Mouse (Mus musculus): ENCODE measurements at regions not wholly inside any gene's neighbourhood (a gene's known extent, or its start where the extent isn't known, plus 50 kb on each side); places are given as distances from the start of the nearest gene placed in this dataset.

DNA sequence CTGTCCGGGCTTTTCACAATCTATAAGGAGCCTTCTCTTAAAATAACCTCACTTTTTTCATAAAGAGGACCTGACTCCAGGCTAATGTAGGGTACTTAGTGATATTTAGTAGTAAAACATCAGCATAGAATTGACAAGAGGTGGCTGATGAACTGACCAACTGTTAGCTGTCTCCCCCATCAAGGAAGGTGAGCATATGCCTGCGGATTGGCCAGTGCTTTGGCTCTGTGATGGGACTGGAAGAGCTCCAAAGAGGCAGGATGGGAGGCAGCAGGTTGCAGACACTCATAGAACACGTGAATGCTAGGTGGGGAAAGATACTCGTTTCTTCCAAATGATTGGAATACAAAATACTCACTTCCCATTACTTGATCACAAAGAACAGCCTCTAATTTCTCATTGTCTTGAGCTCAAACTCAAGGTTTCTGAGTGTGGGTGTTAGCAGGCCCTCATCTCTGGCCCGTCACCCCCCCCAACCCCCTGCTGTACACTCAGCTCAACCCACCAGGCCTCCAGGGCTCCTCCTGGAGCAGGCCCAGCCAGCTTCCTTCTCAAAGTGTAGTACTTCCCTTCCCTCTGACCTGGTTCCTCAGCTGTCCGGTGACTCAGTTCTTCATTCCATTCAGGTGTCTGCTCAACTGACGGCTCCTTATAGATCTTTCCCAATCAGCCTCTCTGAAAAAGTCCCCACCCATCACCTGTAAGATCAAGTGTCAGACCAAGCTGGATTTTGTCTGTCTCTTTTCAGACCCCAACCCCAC is 160.2 kb upstream of the Rbms1 start:
- ATAC-seq (replicated peaks; ENCODE audit: low FRiP score, low TSS enrichment, poor library complexity, severe bottlenecking), result no peak

DNA sequence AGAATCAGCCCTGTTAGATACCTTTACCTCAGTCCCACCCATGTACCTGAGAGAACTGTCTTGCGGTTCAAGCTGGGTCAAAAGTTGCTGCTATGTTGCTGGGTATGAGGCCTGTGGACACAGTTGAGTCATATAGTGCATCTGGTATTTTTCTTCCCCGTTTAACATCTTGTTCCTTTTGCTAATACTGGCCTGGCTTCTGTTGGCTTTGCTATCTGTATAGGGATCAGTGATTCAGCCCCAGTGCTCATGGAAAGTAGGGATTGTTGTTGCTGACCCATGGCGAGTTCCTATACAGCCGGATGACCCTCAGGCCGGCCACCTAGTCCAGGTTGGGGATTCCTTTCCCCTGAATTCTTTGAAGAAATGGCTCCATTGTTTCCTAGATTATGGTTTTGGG is 158.3 kb upstream of the Rbms1 start:
- no peak for ATAC-seq (replicated peaks; ENCODE audit: low FRiP score, low TSS enrichment, poor library complexity, severe bottlenecking)

DNA sequence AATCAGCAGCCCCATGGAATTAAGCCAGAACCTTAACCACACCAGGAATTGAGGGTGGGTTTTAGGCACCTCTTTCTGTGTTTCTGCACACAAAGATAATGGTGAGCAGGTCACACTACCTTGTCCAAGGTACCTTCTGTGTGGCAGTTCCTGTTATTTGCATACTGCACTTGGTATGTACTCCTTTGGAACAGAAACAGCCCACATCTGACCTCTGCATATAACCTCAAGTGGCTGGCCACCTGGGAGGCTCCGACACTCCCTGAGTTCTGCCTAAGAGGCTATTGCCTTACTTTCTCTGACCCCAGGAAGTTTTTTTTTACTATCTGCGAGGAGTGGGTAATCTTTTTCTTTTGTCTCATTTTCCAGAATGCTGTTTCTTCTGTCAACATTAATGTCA is 151.6 kb upstream of the Rbms1 start:
- ATAC-seq (replicated peaks; ENCODE audit: low FRiP score, low TSS enrichment, poor library complexity, severe bottlenecking), result no peak

DNA sequence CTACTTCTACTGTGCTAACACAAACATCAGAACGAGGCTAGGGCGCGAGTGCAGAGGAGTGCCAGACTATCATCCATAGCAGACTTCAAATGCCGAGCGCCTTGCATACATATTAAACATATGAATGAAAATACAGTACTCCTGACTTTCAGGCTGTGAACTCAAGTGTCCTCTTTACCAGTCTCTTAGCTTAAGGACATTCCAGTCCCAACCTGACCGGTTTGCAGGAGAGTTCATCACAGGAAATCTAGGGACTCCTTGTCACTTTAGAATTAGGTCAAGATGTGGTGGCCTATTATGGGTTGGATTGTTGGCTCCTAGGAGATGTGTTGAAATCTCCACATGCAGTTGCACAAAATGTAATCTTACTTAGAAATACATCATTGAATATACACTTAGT is 150.9 kb upstream of the Rbms1 start:
- ATAC-seq (replicated peaks; ENCODE audit: low FRiP score, low TSS enrichment, poor library complexity, severe bottlenecking), result no peak

DNA sequence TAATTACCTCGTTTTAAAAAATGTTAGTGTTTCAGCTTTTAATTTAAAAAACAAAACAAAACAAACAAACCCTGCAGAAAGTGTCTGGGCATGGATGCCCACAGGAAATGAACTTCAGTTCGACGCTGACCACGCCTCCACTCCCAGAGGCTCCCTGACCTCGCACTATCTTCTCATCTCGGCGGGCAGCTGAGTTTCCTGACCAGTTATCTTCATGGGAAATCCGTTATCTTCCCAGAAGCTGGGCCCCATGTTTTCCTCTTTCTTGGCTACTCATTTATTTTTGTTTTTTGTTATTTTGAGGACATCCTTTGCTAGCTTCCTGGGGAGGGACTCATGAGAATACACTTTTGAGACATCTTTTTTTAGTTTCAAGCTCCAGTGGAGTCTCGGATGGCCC is 147.6 kb upstream of the Rbms1 start:
- ATAC-seq (replicated peaks; ENCODE audit: low FRiP score, low TSS enrichment, poor library complexity, severe bottlenecking), result no peak

DNA sequence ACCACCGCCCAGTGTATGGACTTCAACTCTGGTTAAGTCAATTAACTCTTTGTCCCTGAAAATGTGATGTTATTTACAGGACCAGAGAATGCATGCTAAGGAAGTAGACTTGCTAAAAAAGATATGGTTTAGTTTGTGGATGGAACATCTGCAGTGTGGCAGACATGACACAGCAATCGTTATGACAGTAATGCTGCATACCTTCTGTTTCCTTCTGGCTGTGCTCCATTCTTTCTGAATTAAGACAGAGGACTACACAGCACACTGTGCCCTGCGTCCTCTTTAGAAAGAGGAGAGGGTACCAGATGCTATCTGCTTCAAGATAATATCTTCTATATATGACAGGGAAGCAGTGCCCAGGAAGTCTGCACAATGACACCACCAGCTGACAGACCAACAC is 146.6 kb upstream of the Rbms1 start:
- ATAC-seq (replicated peaks; ENCODE audit: low FRiP score, low TSS enrichment, poor library complexity, severe bottlenecking), result no peak

DNA sequence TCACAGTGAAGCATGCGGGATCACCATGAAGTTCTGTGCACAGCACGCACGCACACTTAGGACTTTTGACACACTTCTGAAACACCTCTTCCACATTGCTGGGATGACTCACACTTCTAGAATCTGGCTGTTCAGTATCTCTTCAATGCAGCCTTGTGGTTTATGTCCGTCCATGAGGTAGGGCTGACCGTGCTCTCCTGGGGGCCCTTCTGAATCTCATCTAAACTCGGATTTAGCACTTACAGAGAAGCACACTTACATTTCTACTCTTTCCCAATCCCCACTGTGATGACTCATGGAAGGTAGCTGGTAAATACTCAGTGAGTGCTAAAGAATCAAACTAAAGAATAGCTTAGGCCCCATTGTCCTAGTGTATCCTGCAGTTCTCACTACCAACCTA is 142.2 kb upstream of the Rbms1 start:
- ATAC-seq (replicated peaks; ENCODE audit: low FRiP score, low TSS enrichment, poor library complexity, severe bottlenecking), result no peak

DNA sequence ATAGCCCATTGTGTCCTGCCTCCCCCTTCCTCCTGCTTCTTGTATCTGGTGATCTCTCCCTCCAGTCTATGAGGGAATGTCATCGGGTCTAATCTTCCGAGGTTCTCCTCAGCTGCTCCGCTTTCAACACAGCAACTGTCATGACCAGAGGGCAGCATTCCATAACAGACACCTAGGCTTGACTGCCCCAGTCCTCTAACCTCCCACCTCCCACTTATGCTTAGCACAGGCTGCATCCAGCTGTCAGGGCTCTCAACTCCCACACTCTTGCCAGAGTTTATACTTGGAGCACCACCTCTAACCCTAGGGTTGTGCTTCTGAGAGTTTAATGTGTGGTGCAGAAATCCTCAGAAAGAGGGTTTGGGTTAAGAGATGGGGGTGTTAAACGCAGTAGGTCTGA is 137.9 kb upstream of the Rbms1 start:
- no peak for ATAC-seq (replicated peaks; ENCODE audit: low FRiP score, low TSS enrichment, poor library complexity, severe bottlenecking)

DNA sequence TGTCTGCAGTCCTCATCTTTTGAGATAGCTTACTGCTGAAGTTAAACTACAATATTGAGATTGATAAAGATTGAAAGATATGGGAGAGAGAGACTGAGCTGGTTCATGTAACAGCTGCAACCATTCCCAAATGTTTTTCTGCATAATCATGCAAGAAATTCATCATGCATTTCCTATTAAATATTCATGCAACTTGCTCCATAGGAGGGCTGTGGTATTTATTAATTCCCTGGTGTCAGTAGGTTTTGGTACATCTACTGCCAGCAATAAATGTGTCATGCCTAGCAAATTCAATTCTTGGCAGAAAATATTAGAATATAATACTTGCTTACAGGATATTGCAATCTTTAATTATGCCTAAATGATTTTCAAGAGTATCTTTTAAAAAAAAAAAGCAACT is 125.5 kb upstream of the Rbms1 start:
- ATAC-seq (replicated peaks; ENCODE audit: low FRiP score, low TSS enrichment, poor library complexity, severe bottlenecking), result no peak

DNA sequence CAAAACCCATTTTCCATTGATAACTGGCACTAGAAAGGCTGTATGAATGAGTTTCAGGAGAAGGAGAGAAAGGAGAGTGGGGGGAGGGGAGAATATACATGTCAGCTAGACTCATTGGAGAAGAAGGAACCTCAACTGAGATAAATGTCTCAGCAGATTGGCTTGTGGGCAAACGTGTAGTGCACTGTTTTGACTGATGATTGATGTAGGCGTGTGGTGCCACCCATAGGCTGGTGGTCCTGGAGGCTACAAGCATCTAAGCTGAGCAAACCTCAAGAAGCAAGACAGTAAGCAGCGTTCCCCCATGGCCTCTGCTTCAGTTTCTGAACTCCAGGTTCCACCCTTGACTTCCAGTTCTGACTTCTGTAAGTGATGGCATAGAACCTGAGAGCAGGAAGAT is 121.8 kb upstream of the Rbms1 start:
- ATAC-seq (replicated peaks; ENCODE audit: low FRiP score, low TSS enrichment, poor library complexity, severe bottlenecking), result no peak

DNA sequence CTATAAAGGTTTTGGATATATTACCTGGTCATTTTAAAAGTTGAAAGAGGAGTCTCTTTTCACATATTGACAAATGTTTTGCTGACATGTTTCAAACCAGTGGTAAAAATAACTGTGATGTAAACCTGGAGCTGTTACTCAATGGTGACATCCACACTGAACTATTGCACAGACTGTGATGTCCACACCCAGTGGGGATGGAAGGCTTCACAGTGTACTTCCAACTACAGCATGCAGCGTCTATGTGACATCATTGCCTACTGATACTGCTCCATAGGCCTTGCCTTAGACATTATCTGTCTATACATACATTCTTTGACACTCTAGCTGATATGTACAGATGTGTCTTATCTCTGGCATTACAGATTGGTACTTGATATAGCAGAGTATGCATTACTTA is 120.1 kb upstream of the Rbms1 start:
- no peak for ATAC-seq (replicated peaks; ENCODE audit: low FRiP score, low TSS enrichment, poor library complexity, severe bottlenecking)

DNA sequence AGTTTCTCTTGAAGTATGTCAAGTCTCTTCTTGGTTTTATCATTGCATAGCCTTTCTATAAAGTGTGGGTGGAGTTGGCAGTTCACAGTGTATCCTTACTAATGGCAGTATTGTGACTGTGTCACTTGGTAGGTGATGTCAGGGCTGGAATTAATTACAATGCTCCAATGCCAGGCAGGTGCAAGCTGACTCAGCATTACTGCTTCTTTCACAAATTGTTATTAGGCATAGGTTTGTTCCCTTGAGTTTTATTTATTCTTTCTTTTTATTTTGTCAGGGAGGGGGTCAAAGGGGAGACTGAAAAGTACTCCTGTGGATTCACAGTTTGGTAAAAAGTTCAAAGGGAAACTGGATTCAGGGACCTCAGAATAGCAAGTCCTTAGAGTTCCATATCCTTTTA is 119.6 kb upstream of the Rbms1 start:
- ATAC-seq (replicated peaks; ENCODE audit: low FRiP score, low TSS enrichment, poor library complexity, severe bottlenecking), result no peak

DNA sequence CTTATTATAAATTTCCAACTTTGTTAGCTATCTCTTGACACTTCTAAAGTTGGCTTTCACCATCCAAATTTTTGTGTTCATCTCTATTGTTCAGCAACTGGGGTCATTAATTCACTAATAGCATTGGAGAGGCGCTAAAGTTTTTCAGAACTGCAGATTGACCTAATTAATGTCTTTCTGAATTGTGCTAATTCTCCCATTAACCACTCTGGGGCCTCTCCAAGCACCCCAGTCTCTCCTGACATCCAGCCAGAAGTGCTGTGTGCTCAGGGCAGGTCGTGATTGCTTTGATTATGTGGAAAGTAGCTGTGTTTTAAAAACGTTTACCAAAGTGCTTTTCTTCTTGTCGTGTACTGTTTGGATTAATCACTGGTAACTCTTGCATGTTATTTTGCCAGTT is 117.0 kb upstream of the Rbms1 start:
- ATAC-seq (replicated peaks; ENCODE audit: low FRiP score, low TSS enrichment, poor library complexity, severe bottlenecking), result no peak

DNA sequence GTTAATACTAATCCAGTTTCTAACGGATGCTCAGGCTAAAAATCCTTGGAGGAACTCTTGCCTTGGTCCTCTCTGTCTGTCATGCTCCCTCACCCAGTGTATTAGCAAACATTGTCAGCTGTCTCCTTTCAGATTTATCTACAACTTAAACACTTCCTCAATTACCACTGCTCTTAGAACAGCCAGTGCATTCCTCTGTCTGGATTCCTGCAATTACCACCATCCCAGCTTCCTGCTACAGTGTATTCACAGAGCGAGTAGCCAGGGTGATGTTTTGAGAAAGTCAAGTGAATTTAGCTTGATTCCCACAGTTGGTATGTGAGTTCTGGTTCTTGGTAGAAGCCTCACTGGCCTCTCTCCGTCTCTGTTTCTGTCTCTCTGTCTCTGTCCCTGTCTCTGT is 108.0 kb upstream of the Rbms1 start:
- no peak for ATAC-seq (replicated peaks; ENCODE audit: low FRiP score, low TSS enrichment, poor library complexity, severe bottlenecking)

DNA sequence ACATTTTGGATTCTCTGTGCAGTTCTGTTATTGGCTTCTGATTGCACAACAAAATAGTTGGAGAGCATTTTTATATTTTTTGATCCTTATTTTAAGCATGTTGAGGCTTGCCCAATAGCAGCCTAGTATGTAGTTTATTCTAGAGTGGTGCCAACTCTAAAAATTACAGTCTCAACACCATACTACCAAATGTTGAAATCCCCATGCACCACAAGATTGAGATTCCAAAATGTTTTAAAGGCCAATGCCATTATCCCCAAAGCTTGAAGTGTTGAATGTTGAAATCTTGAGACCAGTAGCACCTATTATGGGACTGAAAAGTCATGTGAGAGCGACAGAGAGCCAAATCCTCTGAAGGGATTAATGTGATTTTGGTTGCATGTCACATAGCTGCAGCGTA is 104.9 kb upstream of the Rbms1 start:
- no peak for ATAC-seq (replicated peaks; ENCODE audit: low FRiP score, low TSS enrichment, poor library complexity, severe bottlenecking)

DNA sequence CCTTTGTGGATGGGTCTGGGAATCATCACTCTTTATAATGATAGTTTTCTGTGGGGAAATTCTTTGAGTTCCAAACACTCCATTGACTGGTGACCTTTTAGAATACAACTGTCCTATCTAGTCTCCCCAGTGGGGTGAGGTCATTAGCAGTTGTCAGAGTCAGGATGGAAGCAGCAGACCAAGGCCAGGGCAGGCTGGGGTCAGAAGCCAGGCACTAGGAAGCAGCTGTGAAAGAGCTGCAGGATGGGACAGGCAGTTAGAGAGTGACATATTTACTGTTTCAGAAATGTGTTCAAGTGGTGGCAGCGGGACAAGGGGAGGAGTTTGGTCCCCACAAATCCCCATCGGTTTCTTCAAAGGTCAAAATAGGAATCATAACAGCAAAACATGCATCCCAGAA is 99.1 kb upstream of the Rbms1 start:
- no peak for ATAC-seq (replicated peaks; ENCODE audit: low FRiP score, low TSS enrichment, poor library complexity, severe bottlenecking)

DNA sequence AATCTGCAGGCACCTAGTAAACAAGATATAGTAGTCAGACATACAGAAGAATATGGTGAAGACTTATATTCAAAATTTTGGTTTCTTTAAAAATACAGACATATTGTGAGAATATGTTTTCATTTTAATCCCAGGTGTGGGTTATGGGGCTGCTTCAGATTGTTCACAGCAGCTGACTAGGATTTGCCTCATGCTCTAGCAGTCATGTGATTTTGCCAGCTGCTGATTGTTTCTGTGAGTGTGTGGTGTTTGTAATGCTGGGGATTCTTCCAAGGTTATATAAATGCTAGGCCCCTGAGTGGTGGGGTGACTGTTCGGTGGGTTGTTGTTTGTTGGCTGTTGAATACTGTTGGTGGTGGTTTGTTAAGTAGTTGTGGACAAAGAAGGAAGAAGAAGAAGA is 97.9 kb upstream of the Rbms1 start:
- no peak for ATAC-seq (replicated peaks; ENCODE audit: low FRiP score, low TSS enrichment, poor library complexity, severe bottlenecking)

DNA sequence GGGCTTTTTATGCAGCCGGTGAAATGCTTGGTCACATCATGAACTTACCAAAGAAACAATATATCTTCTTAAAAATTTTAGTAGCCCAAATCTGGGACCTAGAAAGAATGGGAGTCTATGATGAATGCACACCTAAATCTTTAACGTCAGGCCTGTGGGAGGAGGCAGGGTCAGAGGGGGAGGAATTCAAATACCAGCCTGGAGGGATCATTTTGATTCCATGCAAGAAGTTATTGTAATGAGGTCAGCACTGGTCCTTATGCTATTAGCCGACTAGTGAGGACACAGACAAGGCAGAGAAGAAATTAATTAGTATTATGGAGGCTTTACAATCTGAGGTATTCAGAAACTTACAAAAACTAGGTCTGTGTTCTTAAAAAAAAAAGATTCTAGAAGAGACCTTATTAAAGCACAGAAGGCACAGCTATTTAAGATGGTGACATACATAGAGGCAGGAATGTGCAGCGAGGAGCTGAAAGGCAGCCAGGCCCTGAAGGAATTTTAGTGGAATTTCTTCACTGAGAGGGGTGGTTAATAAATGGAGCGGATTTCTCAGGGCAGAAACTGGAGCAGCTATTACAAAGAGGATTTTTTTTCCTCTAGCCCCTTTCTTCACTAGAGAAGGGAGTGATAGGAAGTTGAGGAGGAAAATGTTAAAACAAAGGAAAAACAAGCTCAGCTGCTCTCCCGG is 95.7 kb upstream of the Rbms1 start:
- ATAC-seq (replicated peaks; ENCODE audit: low FRiP score, low TSS enrichment, poor library complexity, severe bottlenecking), result no peak

DNA sequence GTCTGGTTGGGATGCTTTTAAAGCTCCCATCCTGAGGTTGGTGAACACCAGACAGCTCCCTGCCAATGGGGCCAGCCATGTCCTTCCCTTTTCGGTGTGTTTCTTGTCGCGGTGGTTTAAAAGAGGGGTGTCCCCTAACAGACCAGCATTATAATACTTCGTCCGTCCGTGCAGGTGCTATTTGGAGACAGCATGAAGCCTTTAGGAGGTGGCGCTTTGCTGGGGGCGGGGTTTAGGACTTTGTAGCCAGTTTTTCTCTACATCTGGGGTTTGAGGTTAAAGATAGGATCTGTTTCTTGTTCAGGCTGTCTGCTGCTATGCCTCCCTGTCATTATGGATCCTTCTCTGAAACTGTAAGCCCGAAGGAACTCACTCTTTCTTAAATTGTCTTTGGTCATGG is 89.3 kb upstream of the Rbms1 start:
- no peak for ATAC-seq (replicated peaks; ENCODE audit: low FRiP score, low TSS enrichment, poor library complexity, severe bottlenecking)

DNA sequence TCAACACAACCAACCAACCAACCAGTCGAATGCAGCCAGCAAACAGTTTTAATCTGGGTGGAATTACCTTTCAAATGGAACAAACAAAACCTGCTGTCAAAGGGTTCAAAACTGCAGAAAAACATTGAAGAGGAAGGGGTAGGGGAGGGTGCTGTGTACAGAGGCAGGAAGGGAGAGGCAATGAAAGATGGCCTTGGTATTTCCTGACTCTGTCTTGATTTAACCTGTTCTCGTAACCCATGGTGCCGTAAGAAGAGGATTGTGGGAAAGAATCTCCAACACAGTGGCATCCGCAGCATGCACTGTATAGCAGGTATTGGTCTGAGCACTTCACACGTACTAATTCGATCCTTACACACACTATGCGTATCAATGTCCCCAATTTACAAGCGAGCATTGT is 88.8 kb upstream of the Rbms1 start:
- ATAC-seq (replicated peaks; ENCODE audit: low FRiP score, low TSS enrichment, poor library complexity, severe bottlenecking), result no peak

DNA sequence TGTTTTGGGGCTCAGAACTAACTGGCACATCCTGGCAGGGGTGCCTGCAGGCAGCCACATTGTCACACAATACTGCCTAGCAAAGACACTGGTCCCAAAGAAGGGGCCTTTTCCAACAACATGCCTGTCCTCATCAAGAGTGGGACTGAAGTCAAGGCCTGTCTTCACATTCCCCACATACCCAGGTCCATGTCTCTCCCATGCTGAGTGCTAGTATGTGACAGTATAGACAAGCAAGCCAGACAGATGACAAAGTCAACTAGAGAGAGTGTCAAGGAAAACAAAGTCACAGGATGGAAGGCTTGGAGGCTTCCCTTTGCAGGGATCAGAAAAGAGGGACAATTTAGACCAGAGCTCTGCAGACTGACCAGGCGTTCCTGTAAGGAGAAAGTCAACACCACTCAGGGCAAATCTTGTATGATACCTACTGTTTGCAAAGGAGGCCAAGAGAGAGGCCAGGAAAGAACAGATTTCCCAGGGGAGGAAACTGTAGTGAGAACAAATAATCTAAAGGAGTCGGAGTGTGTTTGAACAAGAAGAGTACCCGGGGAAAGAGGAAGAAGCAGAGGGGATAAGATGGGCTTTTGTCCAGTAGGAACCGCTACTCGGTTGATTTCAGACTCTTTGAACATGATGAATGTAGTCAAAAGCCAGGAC is 83.2 kb upstream of the Rbms1 start:
- no peak for ATAC-seq (replicated peaks; ENCODE audit: low FRiP score, low TSS enrichment, poor library complexity, severe bottlenecking)

All from megakaryocyte-erythroid progenitor cell, adult 5-6 weeks (primary cell).